Mouse (Mus musculus) lung, postnatal 14 days (tissue): ENCODE data around the gene Nfatc3.

Source experiments
- DNase-seq: peaks from one replicate; pipeline ENCODE4 v3.0.0; 2021

Nfatc3 gene

GRCm38 (mm10) chr8:106149025-106149424 lies 90.4 kb downstream of the Nfatc3 start:
- DNase-seq = no peak

- peak; percentile 92 for DNase-seq
Observed at GRCm38 (mm10) chr8:106149801-106150652, 91.4 kb downstream of the Nfatc3 start, which contains the start of gene Pla2g15. TSS of gene Pla2g15 (plus strand) at chr8:106150399.

GRCm38 (mm10) chr8:106150653-106151000 lies 92.0 kb downstream of the Nfatc3 start:
- no peak for DNase-seq

GRCm38 (mm10) chr8:106151041-106151440 lies 92.4 kb downstream of the Nfatc3 start:
- no peak for DNase-seq

GRCm38 (mm10) chr8:106152876-106153275 lies 94.2 kb downstream of the Nfatc3 start:
- DNase-seq = no peak

- no peak for DNase-seq
Observed at GRCm38 (mm10) chr8:106157419-106157818, 98.8 kb downstream of the Nfatc3 start.

- no peak for DNase-seq
Observed at GRCm38 (mm10) chr8:106158381-106158780, 99.7 kb downstream of the Nfatc3 start.

- no peak for DNase-seq
Observed at GRCm38 (mm10) chr8:106159876-106160275, 101.2 kb downstream of the Nfatc3 start.

GRCm38 (mm10) chr8:106163251-106163650 lies 104.6 kb downstream of the Nfatc3 start:
- DNase-seq = no peak

- peak; percentile 84 for DNase-seq
Observed at GRCm38 (mm10) chr8:106165460-106165859, 106.8 kb downstream of the Nfatc3 start.

GRCm38 (mm10) chr8:106168356-106169016 lies 109.8 kb downstream of the Nfatc3 start, which contains the start of gene Slc7a6:
TSS of gene Slc7a6 (plus strand) at chr8:106168857.
- peak; percentile 88 for DNase-seq

- peak; percentile 47 for DNase-seq
Observed at GRCm38 (mm10) chr8:106169017-106169933, 110.6 kb downstream of the Nfatc3 start.

GRCm38 (mm10) chr8:106169934-106170480 lies 111.4 kb downstream of the Nfatc3 start:
- no peak for DNase-seq

- no peak for DNase-seq
Observed at GRCm38 (mm10) chr8:106173566-106173965, 114.9 kb downstream of the Nfatc3 start.

- DNase-seq = no peak
Observed at GRCm38 (mm10) chr8:106176891-106177290, 118.3 kb downstream of the Nfatc3 start.

- no peak for DNase-seq
Observed at GRCm38 (mm10) chr8:106177594-106177993, 119.0 kb downstream of the Nfatc3 start.

GRCm38 (mm10) chr8:106178428-106178827 lies 119.8 kb downstream of the Nfatc3 start:
- DNase-seq = no peak
